Mouse (Mus musculus) bone marrow macrophage, adult 2 months (primary cell): ENCODE results near the gene Gm49395.

Source experiments
- CTCF ChIP-seq: IDR thresholded peaks from 2 replicates; pipeline ENCODE4 v1.5.1; 2012; ENCODE audit warnings: low read depth, mild to moderate bottlenecking, low read length, moderate library complexity
- POLR2A ChIP-seq: IDR thresholded peaks from 2 replicates; pipeline ENCODE4 v1.6.1; 2012; ENCODE audit warnings: mild to moderate bottlenecking, low read depth, low read length, borderline replicate concordance

- TF ChIP-seq CTCF: no peak
- TF ChIP-seq POLR2A: no peak
Observed at GRCm38 (mm10) chr13:115090069-115090976, 11.4 kb downstream of the Gm49395 start, which contains the start of gene Pelo.
